Mouse (Mus musculus) megakaryocyte, embryonic 14.5 days (primary cell): Measurements from ENCODE around the gene Tfam. TPM values are rescaled to one million over a fixed set of nuclear protein-coding genes. Genes with fewer than 3 reads are reported as not detected.

Source experiments
- H3K27me3 ChIP-seq: replicated peaks from 2 replicates; pipeline ENCODE3; 2012; ENCODE audit warnings: inconsistent platforms
- H3K36me3 ChIP-seq: replicated peaks from 2 replicates; pipeline ENCODE3; 2012; ENCODE audit warnings: low read length, inconsistent platforms, mixed read lengths
- H3K4me1 ChIP-seq: 2 replicates; pipeline ENCODE4 v1.6.1; 2012; ENCODE audit warnings: inconsistent platforms
- H3K4me3 ChIP-seq: replicated peaks from 2 replicates; pipeline ENCODE3; 2012; ENCODE audit warnings: moderate library complexity, mild to moderate bottlenecking, inconsistent platforms
- H3K9me3 ChIP-seq: 2 replicates; pipeline ENCODE4 v1.6.1; 2012; ENCODE audit warnings: inconsistent platforms
- FLI1 ChIP-seq: IDR thresholded peaks from 2 replicates; pipeline ENCODE4 v1.6.1; 2012; ENCODE audit warnings: low read length, inconsistent platforms, mixed read lengths
- GATA1 ChIP-seq: IDR thresholded peaks from 3 replicates; pipeline ENCODE4 v1.6.1; 2012; ENCODE audit warnings: mixed read lengths, low read length, inconsistent platforms, borderline replicate concordance
- polyA plus RNA-seq: library from polyadenylated mRNA; stranded (reverse); fragments of >175 nt; gene quantifications from 2 replicates; pipeline ENCODE4 v1.2.3, GENCODE M21; 2012; ENCODE audit warnings: low replicate concordance; ENCODE audit not compliant: insufficient read depth

Gene Tfam
- polyA plus RNA-seq, 1 experiment, result 4.9 TPM

- H3K4me1 ChIP-seq, result peaks cover 39% of the 10 kb centered on the region
- peaks cover 34% of the 10 kb centered on the region for H3K36me3 ChIP-seq
- no peaks in the 10 kb centered on the region for H3K9me3 ChIP-seq
- H3K27me3 ChIP-seq, result peaks cover 2% of the 10 kb centered on the region
- H3K4me3 ChIP-seq, result peak overlapping the region; percentile 96
- TF ChIP-seq GATA1 (0 out of 3 replicates have a peak, but pooled peaks have one; percentile 23), FLI1 (peak; percentile 72; the same call in 1 of the 2 replicates)
Measured at GRCm38 (mm10) chr10:71237516-71238239, 402 bp downstream of the Tfam start.

DNA sequence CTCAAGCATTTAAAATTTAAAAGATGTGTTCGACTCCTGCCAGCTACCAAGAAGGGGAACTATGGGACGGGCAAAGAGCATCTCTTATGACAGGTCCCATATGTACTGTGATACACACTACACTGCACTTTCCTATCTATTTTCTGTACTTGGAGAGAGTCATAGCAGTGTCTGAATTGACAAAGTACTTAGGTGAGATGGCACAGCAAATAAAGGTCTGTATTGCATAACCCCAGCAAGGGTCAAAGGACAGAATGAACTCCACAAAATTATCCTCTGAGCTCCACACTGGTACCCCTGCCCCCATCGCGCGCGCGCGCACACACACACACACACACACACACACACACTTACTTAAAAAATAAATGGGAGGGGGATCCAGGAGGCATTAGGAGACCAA lies 4.0 kb downstream of the Tfam start:
- Histone ChIP-seq H3K4me1 (peaks cover 22% of the 10 kb centered on the region), H3K9me3 (no peaks in the 10 kb centered on the region), H3K27me3 (no peaks in the 10 kb centered on the region), H3K4me3 (no peak overlapping the region), H3K36me3 (peaks cover 61% of the 10 kb centered on the region)
- TF ChIP-seq GATA1, result no peak
- TF ChIP-seq FLI1, result no peak

DNA sequence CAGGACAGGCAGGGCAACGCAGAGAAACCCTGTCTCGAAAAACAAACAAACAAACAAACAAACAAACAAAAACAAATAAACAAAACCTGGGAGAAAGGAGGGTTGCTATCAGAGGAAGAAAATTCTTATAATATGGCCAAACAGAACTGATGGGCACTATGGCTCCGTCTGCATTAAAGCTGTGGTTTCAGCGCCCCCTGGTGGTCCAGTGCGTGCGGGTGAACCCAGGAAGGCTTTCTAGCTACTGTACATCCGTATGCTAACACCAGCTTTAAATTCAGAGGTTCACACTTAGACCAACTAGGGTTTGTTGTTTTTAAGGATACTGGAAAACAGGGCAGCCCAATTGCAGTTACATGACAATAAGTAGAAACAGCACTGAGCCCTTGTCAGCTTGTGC lies 12.2 kb downstream of the Tfam start:
- Histone ChIP-seq H3K27me3 (no peaks in the 10 kb centered on the region), H3K4me3 (no peak overlapping the region), H3K4me1 (no peaks in the 10 kb centered on the region), H3K9me3 (peaks cover 12% of the 10 kb centered on the region), H3K36me3 (peaks cover 81% of the 10 kb centered on the region)
- TF ChIP-seq FLI1 (no peak), GATA1 (no peak)

DNA sequence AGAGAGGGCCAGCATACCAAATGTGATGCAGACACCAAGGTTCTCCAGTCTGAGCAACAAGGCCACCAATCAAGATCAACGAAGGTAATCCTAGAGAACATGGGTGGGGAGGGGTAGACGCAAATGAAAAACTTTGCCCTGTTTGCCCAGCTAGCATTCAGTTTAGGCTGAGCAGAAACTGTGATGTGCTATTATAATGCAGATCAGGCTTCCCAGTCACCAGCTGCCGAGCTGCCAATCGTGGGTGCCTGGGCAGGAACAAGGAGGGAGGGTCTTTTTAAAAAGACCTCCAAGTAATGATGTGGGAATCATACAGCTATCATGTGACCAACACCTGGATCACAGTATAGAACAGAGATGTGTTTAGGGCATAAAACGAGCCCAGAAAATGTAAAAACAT lies 15.0 kb downstream of the Tfam start:
- H3K36me3 ChIP-seq, result peaks cover 56% of the 10 kb centered on the region
- peaks cover 4% of the 10 kb centered on the region; the same call in 1 of the 2 replicates for H3K4me1 ChIP-seq
- no peaks in the 10 kb centered on the region for H3K27me3 ChIP-seq
- TF ChIP-seq FLI1 (no peak), GATA1 (no peak)
- peaks cover 12% of the 10 kb centered on the region for H3K9me3 ChIP-seq
- no peak overlapping the region for H3K4me3 ChIP-seq

DNA sequence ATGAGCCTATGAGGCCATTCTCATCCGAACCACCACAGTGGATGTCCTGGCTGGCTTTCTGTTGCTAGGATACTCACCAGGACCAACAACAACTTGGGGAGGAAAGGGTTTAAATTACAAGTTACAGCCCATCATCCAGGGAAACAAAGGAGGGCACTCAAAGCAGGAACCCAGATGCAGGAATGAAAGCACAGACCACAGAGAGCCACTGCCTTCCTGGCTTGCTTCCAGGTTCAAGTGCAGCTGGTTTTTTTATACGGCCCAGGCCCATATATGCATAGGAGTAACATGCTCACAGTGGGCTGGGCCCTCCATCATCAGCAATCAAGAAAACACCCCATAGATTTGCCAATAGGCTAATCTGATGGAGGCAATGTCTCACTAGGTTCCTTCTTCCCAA lies 15.4 kb downstream of the Tfam start:
- Histone ChIP-seq H3K27me3 (no peaks in the 10 kb centered on the region), H3K4me3 (no peak overlapping the region), H3K36me3 (peaks cover 52% of the 10 kb centered on the region)

GRCm38 (mm10) chr10:71218228-71218892 lies 19.7 kb downstream of the Tfam start:
- Histone ChIP-seq H3K4me1 (peaks cover 8% of the 10 kb centered on the region), H3K27me3 (peaks cover 1% of the 10 kb centered on the region), H3K4me3 (no peak overlapping the region), H3K36me3 (peaks cover 14% of the 10 kb centered on the region), H3K9me3 (peaks cover 12% of the 10 kb centered on the region)
- TF ChIP-seq GATA1 (no peak), FLI1 (no peak)

More for the DNA sequence above, 15.4 kb downstream of the Tfam start:
- no peak for TF ChIP-seq GATA1
- no peak for TF ChIP-seq FLI1
- H3K4me1 ChIP-seq, result peaks cover 8% of the 10 kb centered on the region
- H3K9me3 ChIP-seq, result peaks cover 12% of the 10 kb centered on the region

GRCm38 (mm10) chr10:71215996-71216395 lies 22.1 kb downstream of the Tfam start:
- no peak for TF ChIP-seq FLI1
- TF ChIP-seq GATA1, result no peak
- Histone ChIP-seq H3K4me3 (no peak overlapping the region), H3K27me3 (peaks cover 1% of the 10 kb centered on the region), H3K36me3 (no peaks in the 10 kb centered on the region), H3K9me3 (peaks cover 5% of the 10 kb centered on the region; the same call in 1 of the 2 replicates), H3K4me1 (peaks cover 8% of the 10 kb centered on the region)

DNA sequence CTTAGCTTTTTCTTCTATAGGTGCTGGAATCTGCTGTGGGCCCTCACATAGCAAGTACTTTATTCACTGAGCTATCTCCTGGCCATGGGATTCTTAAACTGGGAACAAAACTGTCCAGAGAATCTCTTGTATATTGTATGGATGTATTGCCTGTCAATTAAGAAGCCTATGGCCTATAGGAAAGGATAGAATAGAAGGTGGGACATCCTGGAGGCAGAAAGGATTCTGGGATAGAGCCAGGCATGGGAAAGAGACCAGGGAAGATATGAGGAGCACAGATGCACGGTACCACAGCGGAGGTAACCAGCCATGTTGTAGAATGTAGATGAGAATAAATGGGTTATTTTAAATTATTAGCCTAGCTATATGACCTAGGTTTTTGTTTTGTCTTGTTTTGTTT lies 36.6 kb downstream of the Tfam start:
- H3K4me1 ChIP-seq, result no peaks in the 10 kb centered on the region
- TF ChIP-seq GATA1 (no peak), FLI1 (no peak)
- peaks cover 37% of the 10 kb centered on the region for H3K9me3 ChIP-seq
- H3K27me3 ChIP-seq, result no peaks in the 10 kb centered on the region
- no peak overlapping the region for H3K4me3 ChIP-seq
- no peaks in the 10 kb centered on the region for H3K36me3 ChIP-seq

GRCm38 (mm10) chr10:71200964-71201363 lies 37.1 kb downstream of the Tfam start:
- TF ChIP-seq GATA1 (no peak), FLI1 (no peak)
- Histone ChIP-seq H3K4me1 (no peaks in the 10 kb centered on the region), H3K9me3 (peaks cover 39% of the 10 kb centered on the region), H3K36me3 (no peaks in the 10 kb centered on the region), H3K4me3 (no peak overlapping the region), H3K27me3 (no peaks in the 10 kb centered on the region)

GRCm38 (mm10) chr10:71198676-71199075 lies 39.4 kb downstream of the Tfam start:
- Histone ChIP-seq H3K4me1 (no peaks in the 10 kb centered on the region), H3K36me3 (no peaks in the 10 kb centered on the region), H3K27me3 (no peaks in the 10 kb centered on the region), H3K9me3 (peaks cover 36% of the 10 kb centered on the region), H3K4me3 (no peak overlapping the region)
- no peak for TF ChIP-seq FLI1
- no peak for TF ChIP-seq GATA1
